Mouse (Mus musculus): ENCODE measurements around the gene Hyal2. TPM values are rescaled to one million over a fixed set of nuclear protein-coding genes. Genes with fewer than 3 reads are reported as not detected.

The Hyal2 gene
- polyA plus RNA-seq, 1 experiment from 2014 or later = 76.8 TPM

- Histone ChIP-seq H3K4me1 (replicated peaks) (peaks cover 60% of the 10 kb centered on the region), H3K27ac (replicated peaks) (no peak overlapping the region), H3K27me3 (no peaks in the 10 kb centered on the region), H3K9me3 (no peaks in the 10 kb centered on the region), H3K4me2 (peak overlapping the region; percentile 91), H3K9ac (no peak overlapping the region), H3K36me3 (peaks cover 56% of the 10 kb centered on the region), H3K4me3 (0 out of 2 replicates have a peak overlapping the region, but pooled peaks have one; percentile 65)
- ATAC-seq (ENCODE audit: low read depth) = no peak
- WGBS = 74% methylated on average over 4 of the region's 4 CpGs
These were observed 27.3 kb upstream of the Hyal2 start for GRCm38 (mm10) chr9:107540420-107540819.

DNA sequence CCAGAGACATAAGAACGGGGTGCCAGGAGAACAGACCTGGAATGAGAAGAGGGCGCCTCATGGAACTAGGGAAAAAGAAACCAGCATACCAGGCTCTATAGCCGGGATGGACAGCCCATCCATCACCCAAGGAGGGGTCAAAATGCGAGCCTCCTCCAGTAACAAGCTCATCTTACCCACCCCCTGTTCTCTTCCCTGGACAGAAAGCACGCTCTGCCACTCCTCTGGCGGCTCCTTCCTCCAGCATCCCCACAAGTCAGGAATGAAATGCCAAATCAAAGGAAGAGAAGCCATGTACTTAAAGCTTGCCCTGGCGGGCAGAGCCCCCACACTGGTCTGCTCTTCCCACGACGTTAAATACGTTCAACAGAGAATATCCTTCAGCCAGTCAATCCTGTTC, 26.7 kb upstream of the Hyal2 start:
- Histone ChIP-seq H3K9me3 (no peaks in the 10 kb centered on the region), H3K36me3 (peaks cover 56% of the 10 kb centered on the region), H3K9ac (peak overlapping the region; percentile 82), H3K4me2 (peak overlapping the region; percentile 91), H3K27ac (replicated peaks) (no peak overlapping the region), H3K27me3 (no peaks in the 10 kb centered on the region), H3K4me1 (replicated peaks) (peaks cover 59% of the 10 kb centered on the region), H3K4me3 (peak overlapping the region; percentile 65)
- 0 out of 2 replicates have a peak, but pooled peaks have one; percentile 1 for ATAC-seq (ENCODE audit: low read depth)
- WGBS = 33% methylated on average over 10 of the region's 10 CpGs

- H3K9me3 ChIP-seq = no peaks in the 10 kb centered on the region
- peak within 1 kb of the TSS; percentile 64; the same call in 1 of the 2 replicates for H3K27ac ChIP-seq (replicated peaks)
- H3K27me3 ChIP-seq = no peaks in the 10 kb centered on the region
- peak within 1 kb of the TSS; percentile 65 for H3K4me3 ChIP-seq
- H3K4me2 ChIP-seq = peak within 1 kb of the TSS; percentile 91
- H3K4me1 ChIP-seq (replicated peaks) = peaks cover 59% of the 10 kb centered on the region
- peaks cover 56% of the 10 kb centered on the region for H3K36me3 ChIP-seq
- ATAC-seq (ENCODE audit: low read depth) = peak; percentile 84
- H3K9ac ChIP-seq = peak within 1 kb of the TSS; percentile 82
- 1% methylated on average over 46 of the region's 46 CpGs for WGBS
These were observed 26.0 kb upstream of the Hyal2 start, which contains the start of the genes Cyb561d2 and Nprl2 for GRCm38 (mm10) chr9:107541474-107542351. Gene Cyb561d2, minus strand, starts transcription at chr9:107542193. Gene Nprl2, plus strand, starts transcription at chr9:107542226.

DNA sequence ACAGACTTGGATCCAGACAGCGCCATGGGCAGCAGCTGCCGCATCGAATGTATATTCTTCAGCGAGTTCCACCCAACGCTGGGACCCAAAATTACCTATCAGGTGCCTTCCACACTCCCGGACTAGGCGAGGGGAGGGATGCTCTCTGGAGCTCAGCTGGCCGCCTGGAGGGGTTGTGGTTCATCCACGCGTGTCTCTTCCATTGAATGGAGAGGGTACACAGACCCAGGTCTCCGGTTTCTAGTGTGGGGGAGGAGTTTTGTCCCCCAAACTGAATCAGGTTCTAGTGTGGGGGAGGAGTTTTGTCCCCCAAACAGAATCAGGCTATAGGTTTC, 25.4 kb upstream of the Hyal2 start:
- peak overlapping the region; percentile 61; the same call in 1 of the 2 replicates for H3K27ac ChIP-seq (replicated peaks)
- no peaks in the 10 kb centered on the region for H3K27me3 ChIP-seq
- peak overlapping the region; percentile 65 for H3K4me3 ChIP-seq
- peaks cover 59% of the 10 kb centered on the region for H3K4me1 ChIP-seq (replicated peaks)
- H3K9me3 ChIP-seq = no peaks in the 10 kb centered on the region
- peak; percentile 16 for ATAC-seq (ENCODE audit: low read depth)
- peak overlapping the region; percentile 91 for H3K4me2 ChIP-seq
- WGBS = 2% methylated on average over 11 of the region's 11 CpGs
- peaks cover 50% of the 10 kb centered on the region for H3K36me3 ChIP-seq
- peak overlapping the region; percentile 82 for H3K9ac ChIP-seq

- H3K9me3 ChIP-seq = no peaks in the 10 kb centered on the region
- 0 out of 2 replicates have a peak, but pooled peaks cover 1% of the 10 kb centered on the region for H3K27me3 ChIP-seq
- H3K27ac ChIP-seq (replicated peaks) = no peak overlapping the region
- peak overlapping the region; percentile 91 for H3K4me2 ChIP-seq
- peaks cover 46% of the 10 kb centered on the region for H3K36me3 ChIP-seq
- peaks cover 59% of the 10 kb centered on the region for H3K4me1 ChIP-seq (replicated peaks)
- 52% methylated on average over 8 of the region's 8 CpGs for WGBS
- H3K9ac ChIP-seq = peak overlapping the region; percentile 82
- ATAC-seq (ENCODE audit: low read depth) = no peak
- peak overlapping the region; percentile 65 for H3K4me3 ChIP-seq
These were observed 25.0 kb upstream of the Hyal2 start for GRCm38 (mm10) chr9:107542721-107543120.

DNA sequence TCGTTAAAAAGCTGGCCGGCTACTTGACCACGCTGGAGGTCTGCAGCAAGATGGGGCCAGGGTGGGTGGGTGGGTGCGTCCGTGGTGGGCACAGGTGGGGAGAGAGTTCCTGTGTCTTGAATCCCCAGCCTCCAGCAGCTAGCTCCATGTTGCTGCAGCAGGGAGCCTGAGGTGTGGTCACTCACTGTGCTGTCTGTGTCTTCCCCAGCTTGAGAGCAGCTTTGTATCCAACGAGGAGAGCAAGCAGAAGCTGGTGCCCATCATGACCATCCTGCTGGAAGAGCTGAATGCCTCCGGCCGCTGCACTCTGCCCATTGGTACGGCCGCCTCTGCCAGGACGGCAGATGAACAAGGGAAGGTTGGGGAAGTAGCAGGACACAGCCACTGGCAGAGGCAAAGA, 24.4 kb upstream of the Hyal2 start:
- 90% methylated on average over 11 of the region's 11 CpGs for WGBS
- H3K9ac ChIP-seq = no peak overlapping the region
- no peak overlapping the region for H3K27ac ChIP-seq (replicated peaks)
- H3K36me3 ChIP-seq = peaks cover 40% of the 10 kb centered on the region
- ATAC-seq (ENCODE audit: low read depth) = no peak
- H3K27me3 ChIP-seq = peaks cover 7% of the 10 kb centered on the region; the same call in 1 of the 2 replicates
- H3K4me2 ChIP-seq = peak overlapping the region; percentile 91; the same call in 1 of the 2 replicates
- no peaks in the 10 kb centered on the region for H3K9me3 ChIP-seq
- H3K4me3 ChIP-seq = no peak overlapping the region
- peaks cover 57% of the 10 kb centered on the region for H3K4me1 ChIP-seq (replicated peaks)

- Histone ChIP-seq H3K36me3 (peaks cover 31% of the 10 kb centered on the region), H3K9me3 (no peaks in the 10 kb centered on the region), H3K4me2 (no peak overlapping the region), H3K27ac (replicated peaks) (no peak overlapping the region), H3K9ac (no peak overlapping the region), H3K4me1 (replicated peaks) (peaks cover 57% of the 10 kb centered on the region), H3K27me3 (peaks cover 17% of the 10 kb centered on the region), H3K4me3 (no peak overlapping the region)
- WGBS = 95% methylated on average over 17 of the region's 17 CpGs
- no peak for ATAC-seq (ENCODE audit: low read depth)
These were observed 23.5 kb upstream of the Hyal2 start for GRCm38 (mm10) chr9:107544196-107544700.

DNA sequence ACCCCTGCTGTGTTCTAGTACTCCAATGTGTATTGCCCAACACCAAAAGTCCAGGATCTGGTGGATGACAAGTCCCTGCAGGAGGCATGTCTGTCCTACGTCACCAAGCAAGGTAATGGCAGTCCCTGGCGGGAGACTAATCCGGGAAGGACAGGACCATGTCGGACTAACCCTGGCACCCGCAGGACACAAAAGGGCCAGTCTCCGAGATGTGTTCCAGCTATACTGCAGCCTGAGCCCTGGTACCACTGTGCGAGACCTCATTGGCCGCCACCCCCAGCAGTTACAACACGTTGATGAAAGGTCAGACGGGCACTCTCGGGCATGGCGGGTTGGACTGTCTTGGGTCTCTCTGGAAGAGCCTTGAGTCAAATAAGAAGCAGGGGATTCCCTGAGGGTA, 23.0 kb upstream of the Hyal2 start:
- WGBS = 91% methylated on average over 12 of the region's 12 CpGs
- H3K4me1 ChIP-seq (replicated peaks) = peaks cover 57% of the 10 kb centered on the region
- peaks cover 26% of the 10 kb centered on the region for H3K36me3 ChIP-seq
- H3K27ac ChIP-seq (replicated peaks) = no peak overlapping the region
- no peak overlapping the region for H3K4me3 ChIP-seq
- no peak overlapping the region for H3K4me2 ChIP-seq
- no peaks in the 10 kb centered on the region for H3K9me3 ChIP-seq
- no peak overlapping the region for H3K9ac ChIP-seq
- ATAC-seq (ENCODE audit: low read depth) = no peak
- peaks cover 22% of the 10 kb centered on the region for H3K27me3 ChIP-seq

DNA sequence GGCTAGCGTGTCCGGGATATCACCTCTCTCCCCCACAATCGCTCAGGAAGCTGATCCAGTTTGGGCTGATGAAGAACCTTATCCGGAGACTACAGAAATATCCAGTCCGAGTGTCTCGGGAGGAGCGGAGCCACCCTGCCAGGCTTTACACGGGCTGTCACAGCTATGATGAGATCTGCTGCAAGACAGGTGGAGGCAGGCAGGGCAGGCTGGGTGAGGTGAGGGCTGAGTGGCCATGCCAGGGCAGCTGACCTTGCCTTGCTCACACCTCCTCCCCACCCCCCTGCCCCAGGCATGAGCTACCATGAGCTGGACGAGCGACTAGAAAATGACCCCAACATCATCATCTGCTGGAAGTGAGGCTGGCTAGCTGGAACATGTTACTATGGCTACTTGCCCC, 22.5 kb upstream of the Hyal2 start:
- no peak overlapping the region for H3K4me2 ChIP-seq
- peaks cover 55% of the 10 kb centered on the region for H3K4me1 ChIP-seq (replicated peaks)
- WGBS = 90% methylated on average over 10 of the region's 10 CpGs
- ATAC-seq (ENCODE audit: low read depth) = no peak
- H3K4me3 ChIP-seq = no peak overlapping the region
- peaks cover 21% of the 10 kb centered on the region for H3K36me3 ChIP-seq
- no peak overlapping the region for H3K9ac ChIP-seq
- H3K27me3 ChIP-seq = peaks cover 26% of the 10 kb centered on the region
- no peak overlapping the region for H3K27ac ChIP-seq (replicated peaks)
- H3K9me3 ChIP-seq = no peaks in the 10 kb centered on the region

- Histone ChIP-seq H3K36me3 (peaks cover 20% of the 10 kb centered on the region), H3K4me3 (no peak overlapping the region), H3K27ac (replicated peaks) (no peak overlapping the region), H3K4me1 (replicated peaks) (peaks cover 52% of the 10 kb centered on the region), H3K9me3 (no peaks in the 10 kb centered on the region), H3K27me3 (peaks cover 30% of the 10 kb centered on the region), H3K9ac (no peak overlapping the region), H3K4me2 (no peak overlapping the region)
- no peak for ATAC-seq (ENCODE audit: low read depth)
- WGBS = 6% methylated on average over 3 of the region's 3 CpGs
These were observed 22.1 kb upstream of the Hyal2 start for GRCm38 (mm10) chr9:107545602-107546001.

DNA sequence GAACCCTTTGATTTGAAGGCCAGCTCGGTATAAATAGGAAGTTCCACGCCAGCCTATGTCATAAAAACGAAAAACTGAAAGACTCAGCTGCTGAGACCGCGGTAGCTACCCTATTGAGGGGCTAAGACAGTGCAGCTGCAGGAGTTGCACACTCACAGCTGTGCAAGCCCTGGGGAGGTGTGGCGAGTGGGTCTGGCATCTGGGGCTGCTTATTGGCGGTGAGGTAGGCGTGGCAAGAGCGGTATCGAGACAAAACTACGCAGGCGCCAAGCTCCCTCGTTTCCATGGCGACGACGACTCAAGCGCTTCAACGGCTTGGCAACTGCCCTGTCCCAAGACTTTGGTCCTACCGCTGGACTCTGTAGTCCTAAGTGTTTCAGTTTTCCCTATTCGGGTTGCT, 20.7 kb upstream of the Hyal2 start, which contains the start of gene Zmynd10:
TSS of gene Zmynd10 (plus strand) at position 273 of the 400 bp plus-strand sequence.
- 1% methylated on average over 20 of the region's 20 CpGs for WGBS
- peak; percentile 56; the same call in 1 of the 2 replicates for ATAC-seq (ENCODE audit: low read depth)
- Histone ChIP-seq H3K27me3 (peaks cover 44% of the 10 kb centered on the region), H3K4me2 (peak within 1 kb of the TSS; percentile 52), H3K4me3 (peak within 1 kb of the TSS; percentile 19), H3K4me1 (replicated peaks) (peaks cover 57% of the 10 kb centered on the region), H3K36me3 (peaks cover 20% of the 10 kb centered on the region), H3K9me3 (no peaks in the 10 kb centered on the region), H3K27ac (replicated peaks) (peak within 1 kb of the TSS; percentile 69), H3K9ac (peak within 1 kb of the TSS; percentile 53; the same call in 1 of the 2 replicates)

- ATAC-seq (ENCODE audit: low read depth) = no peak
- 77% methylated on average over 5 of the region's 5 CpGs for WGBS
- Histone ChIP-seq H3K27ac (replicated peaks) (no peak overlapping the region), H3K36me3 (peaks cover 20% of the 10 kb centered on the region), H3K4me3 (no peak overlapping the region), H3K4me1 (replicated peaks) (peaks cover 55% of the 10 kb centered on the region), H3K9me3 (no peaks in the 10 kb centered on the region), H3K4me2 (no peak overlapping the region), H3K27me3 (peaks cover 54% of the 10 kb centered on the region), H3K9ac (no peak overlapping the region)
These were observed 19.8 kb upstream of the Hyal2 start for GRCm38 (mm10) chr9:107547957-107548356.
